Mouse (Mus musculus): ENCODE data around the gene Lrrc7. TPM values are rescaled to one million over a fixed set of nuclear protein-coding genes. Genes with fewer than 3 reads are reported as not detected.

Lrrc7 gene
- not detected in 2 replicates for polyA plus RNA-seq (2011; ENCODE audit: insufficient read depth, insufficient read length, low read depth, missing spikeins)

- TF ChIP-seq EP300 (IDR thresholded peaks at IDR 0.05; ENCODE audit: insufficient read depth, low read depth, low read length), result no peak
- no peak for TF ChIP-seq POLR2A (IDR thresholded peaks at IDR 0.05; ENCODE audit: insufficient read depth, low read length)
- no peak for TF ChIP-seq CTCF (IDR thresholded peaks at IDR 0.05; ENCODE audit: low read depth, low read length)
- Histone ChIP-seq H3K9me3 (replicated peaks; ENCODE audit: control insufficient read depth, insufficient read depth, low read length, poor library complexity, severe bottlenecking) (no peaks in the 10 kb centered on the region), H3K36me3 (ENCODE audit: control insufficient read depth, insufficient read depth, low read length, poor library complexity, severe bottlenecking) (no peaks in the 10 kb centered on the region), H3K4me1 (ENCODE audit: control insufficient read depth, insufficient read depth, low read length) (no peaks in the 10 kb centered on the region), H3K27me3 (ENCODE audit: control insufficient read depth, insufficient read depth, low read length, poor library complexity, severe bottlenecking) (peaks cover 18% of the 10 kb centered on the region), H3K4me3 (ENCODE audit: low read depth, low read length) (peak within 1 kb of the TSS; percentile 60), H3K9ac (ENCODE audit: low read depth, poor library complexity, severe bottlenecking) (peak within 1 kb of the TSS; percentile 72), H3K27ac (ENCODE audit: insufficient read depth, low read length) (no peak within 1 kb of the TSS)
Measured at GRCm38 (mm10) chr3:158561987-158562360, at the start of gene Lrrc7. Lrrc7 (minus strand) TSS chr3:158562221.

- H3K27ac ChIP-seq (ENCODE audit: insufficient read depth, low read length), result no peak overlapping the region
- no peaks in the 10 kb centered on the region for H3K4me1 ChIP-seq (ENCODE audit: control insufficient read depth, insufficient read depth, low read length)
- no peaks in the 10 kb centered on the region for H3K9me3 ChIP-seq (replicated peaks; ENCODE audit: control insufficient read depth, insufficient read depth, low read length, poor library complexity, severe bottlenecking)
- H3K4me3 ChIP-seq (ENCODE audit: low read depth, low read length), result no peak overlapping the region
- no peaks in the 10 kb centered on the region for H3K36me3 ChIP-seq (ENCODE audit: control insufficient read depth, insufficient read depth, low read length, poor library complexity, severe bottlenecking)
- H3K27me3 ChIP-seq (ENCODE audit: control insufficient read depth, insufficient read depth, low read length, poor library complexity, severe bottlenecking), result no peaks in the 10 kb centered on the region
- no peak overlapping the region for H3K9ac ChIP-seq (ENCODE audit: low read depth, poor library complexity, severe bottlenecking)
- TF ChIP-seq POLR2A (IDR thresholded peaks at IDR 0.05; ENCODE audit: insufficient read depth, low read length) (no peak), EP300 (IDR thresholded peaks at IDR 0.05; ENCODE audit: insufficient read depth, low read depth, low read length) (no peak), CTCF (IDR thresholded peaks at IDR 0.05; ENCODE audit: low read depth, low read length) (no peak)
Measured at GRCm38 (mm10) chr3:158607065-158607464, 45.0 kb upstream of the Lrrc7 start.

DNA sequence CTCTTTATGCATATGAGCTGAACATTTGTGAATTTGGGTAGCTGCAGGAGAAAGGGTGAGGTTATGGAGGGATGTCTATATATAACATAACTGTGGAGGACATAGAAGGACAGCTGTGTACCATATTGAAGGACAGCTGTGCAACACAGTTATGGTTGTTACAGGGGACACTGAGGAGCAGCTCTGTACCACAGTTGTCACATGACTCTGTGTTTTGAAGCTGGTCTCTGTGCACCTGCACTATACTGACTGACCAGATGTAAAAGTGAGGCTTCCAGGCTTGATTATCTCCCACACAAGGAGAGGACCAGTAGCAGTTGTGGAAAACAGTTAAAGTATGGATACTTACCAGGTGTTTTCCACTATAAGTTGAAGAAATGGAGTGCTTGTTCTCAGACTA is 43.3 kb upstream of the Lrrc7 start:
- H3K4me1 ChIP-seq (ENCODE audit: control insufficient read depth, insufficient read depth, low read length), result no peaks in the 10 kb centered on the region
- H3K27me3 ChIP-seq (ENCODE audit: control insufficient read depth, insufficient read depth, low read length, poor library complexity, severe bottlenecking), result no peaks in the 10 kb centered on the region
- no peak overlapping the region for H3K27ac ChIP-seq (ENCODE audit: insufficient read depth, low read length)
- H3K9me3 ChIP-seq (replicated peaks; ENCODE audit: control insufficient read depth, insufficient read depth, low read length, poor library complexity, severe bottlenecking), result no peaks in the 10 kb centered on the region
- TF ChIP-seq CTCF (IDR thresholded peaks at IDR 0.05; ENCODE audit: low read depth, low read length) (no peak), EP300 (IDR thresholded peaks at IDR 0.05; ENCODE audit: insufficient read depth, low read depth, low read length) (no peak), POLR2A (IDR thresholded peaks at IDR 0.05; ENCODE audit: insufficient read depth, low read length) (no peak)
- no peak overlapping the region for H3K4me3 ChIP-seq (ENCODE audit: low read depth, low read length)
- H3K9ac ChIP-seq (ENCODE audit: low read depth, poor library complexity, severe bottlenecking), result no peak overlapping the region
- H3K36me3 ChIP-seq (ENCODE audit: control insufficient read depth, insufficient read depth, low read length, poor library complexity, severe bottlenecking), result no peaks in the 10 kb centered on the region

GRCm38 (mm10) chr3:158561256-158561986 is 600 bp downstream of the Lrrc7 start:
- no peaks in the 10 kb centered on the region for H3K36me3 ChIP-seq (ENCODE audit: control insufficient read depth, insufficient read depth, low read length, poor library complexity, severe bottlenecking)
- TF ChIP-seq EP300 (IDR thresholded peaks at IDR 0.05; ENCODE audit: insufficient read depth, low read depth, low read length), result no peak
- no peak for TF ChIP-seq CTCF (IDR thresholded peaks at IDR 0.05; ENCODE audit: low read depth, low read length)
- TF ChIP-seq POLR2A (IDR thresholded peaks at IDR 0.05; ENCODE audit: insufficient read depth, low read length), result no peak
- H3K4me1 ChIP-seq (ENCODE audit: control insufficient read depth, insufficient read depth, low read length), result no peaks in the 10 kb centered on the region
- no peaks in the 10 kb centered on the region for H3K9me3 ChIP-seq (replicated peaks; ENCODE audit: control insufficient read depth, insufficient read depth, low read length, poor library complexity, severe bottlenecking)
- H3K27ac ChIP-seq (ENCODE audit: insufficient read depth, low read length), result no peak overlapping the region
- peaks cover 18% of the 10 kb centered on the region for H3K27me3 ChIP-seq (ENCODE audit: control insufficient read depth, insufficient read depth, low read length, poor library complexity, severe bottlenecking)
- peak overlapping the region; percentile 72 for H3K9ac ChIP-seq (ENCODE audit: low read depth, poor library complexity, severe bottlenecking)
- peak overlapping the region; percentile 60 for H3K4me3 ChIP-seq (ENCODE audit: low read depth, low read length)

DNA sequence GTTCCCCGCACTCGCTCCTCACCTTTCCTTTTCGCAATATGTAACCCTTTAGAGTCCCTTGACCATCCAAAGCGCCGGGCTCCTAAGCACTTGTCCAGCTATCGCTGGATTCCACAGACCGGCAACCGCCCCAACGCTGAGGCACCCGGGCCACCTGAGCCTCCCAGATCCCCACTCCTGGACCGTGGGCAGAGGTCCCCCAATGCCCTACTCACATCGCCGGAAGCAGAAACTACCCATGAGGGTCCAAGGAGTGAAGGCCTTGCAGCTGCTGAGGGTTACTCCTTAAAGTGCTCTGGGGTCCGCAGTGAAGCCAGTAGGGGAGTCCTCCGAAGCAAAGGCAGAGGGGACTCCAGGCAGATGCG is 1.1 kb downstream of the Lrrc7 start:
- H3K4me1 ChIP-seq (ENCODE audit: control insufficient read depth, insufficient read depth, low read length), result no peaks in the 10 kb centered on the region
- H3K36me3 ChIP-seq (ENCODE audit: control insufficient read depth, insufficient read depth, low read length, poor library complexity, severe bottlenecking), result no peaks in the 10 kb centered on the region
- TF ChIP-seq EP300 (IDR thresholded peaks at IDR 0.05; ENCODE audit: insufficient read depth, low read depth, low read length), result no peak
- no peak for TF ChIP-seq POLR2A (IDR thresholded peaks at IDR 0.05; ENCODE audit: insufficient read depth, low read length)
- TF ChIP-seq CTCF (IDR thresholded peaks at IDR 0.05; ENCODE audit: low read depth, low read length), result no peak
- no peak overlapping the region for H3K27ac ChIP-seq (ENCODE audit: insufficient read depth, low read length)
- no peaks in the 10 kb centered on the region for H3K9me3 ChIP-seq (replicated peaks; ENCODE audit: control insufficient read depth, insufficient read depth, low read length, poor library complexity, severe bottlenecking)
- H3K27me3 ChIP-seq (ENCODE audit: control insufficient read depth, insufficient read depth, low read length, poor library complexity, severe bottlenecking), result peaks cover 18% of the 10 kb centered on the region
- peak overlapping the region; percentile 60 for H3K4me3 ChIP-seq (ENCODE audit: low read depth, low read length)
- H3K9ac ChIP-seq (ENCODE audit: low read depth, poor library complexity, severe bottlenecking), result peak overlapping the region; percentile 72

All from ES-Bruce4 (cell line).